ENCODE assay signal across 20 mouse cellular contexts in genomic region chr5:32085971-32086370, GRCm38 (mm10). TPM values are rescaled to one million over a fixed set of nuclear protein-coding genes. Genes with fewer than 3 reads are reported as not detected.
A peak's percentile ranks its signal among the peaks of the same experiment; 100 is the strongest.
DNase-seq lines count a peak whose midpoint lies in the region; ATAC-seq and TF ChIP-seq lines count a peak whose summit lies in the region.
"Had no signal": no experiment of that assay in that cellular context is flagged by ENCODE, and none has a peak within 500 bp of the region (broad histone marks: within the 10 kb centered on the region; RNA-seq: fewer than 3 reads in every experiment).

No protein-coding gene starts in this region.

- TF ChIP-seq RAD21 in CH12.LX (IDR thresholded peaks at IDR 0.05; ENCODE audit: low read depth, low read length), result no peak

- H3K9ac ChIP-seq in embryonic facial prominence, embryonic 15.5 days, result no peak overlapping the region
- no peak overlapping the region for H3K9ac ChIP-seq in CH12.LX (ENCODE audit: insufficient read depth, low read depth)
- H3K9ac ChIP-seq: embryonic facial prominence, embryonic 13.5 days; forebrain, embryonic 13.5 days; forebrain, embryonic 15.5 days; forebrain, postnatal 0 days had no signal

- no peak for TF ChIP-seq CTCF in CH12.LX (conservative IDR thresholded peaks at IDR 0.05 in 1 of 2, IDR thresholded peaks at IDR 0.05 in 1 of 2; ENCODE audit: low read depth in 2 of 2, low read length in 2 of 2)

- 0 out of 2 replicates have a peak overlapping the region, but pooled peaks have one; percentile 91 for H3K27ac ChIP-seq in embryonic facial prominence, embryonic 15.5 days (replicated peaks)
- no peak overlapping the region for H3K27ac ChIP-seq in embryonic facial prominence, embryonic 10.5 days (replicated peaks)
- no peak overlapping the region for H3K27ac ChIP-seq in CH12.LX (ENCODE audit: insufficient read depth, low read depth)
- H3K27ac ChIP-seq: forebrain, embryonic 13.5 days; forebrain, embryonic 15.5 days had no signal

- H3K9me3 ChIP-seq in embryonic facial prominence, embryonic 15.5 days (replicated peaks), result no peaks in the 10 kb centered on the region
- H3K9me3 ChIP-seq in embryonic facial prominence, embryonic 10.5 days, result no peaks in the 10 kb centered on the region
- H3K9me3 ChIP-seq in CH12.LX (replicated peaks; ENCODE audit: low read length), result no peaks in the 10 kb centered on the region
- H3K9me3 ChIP-seq: embryonic facial prominence, embryonic 13.5 days; forebrain, embryonic 13.5 days; forebrain, embryonic 15.5 days had no signal

- intact Hi-C loops in heart, postnatal 14 days (cut with DNase I), result no loop called here

- H3K27me3 ChIP-seq in embryonic facial prominence, embryonic 15.5 days, result no peaks in the 10 kb centered on the region
- H3K27me3 ChIP-seq in embryonic facial prominence, embryonic 10.5 days (replicated peaks; ENCODE audit: low read depth, poor library complexity, severe bottlenecking), result no peaks in the 10 kb centered on the region
- no peaks in the 10 kb centered on the region for H3K27me3 ChIP-seq in CH12.LX (replicated peaks)
- H3K27me3 ChIP-seq: embryonic facial prominence, embryonic 13.5 days; forebrain, embryonic 13.5 days; forebrain, embryonic 15.5 days had no signal

- H3K36me3 ChIP-seq in embryonic facial prominence, embryonic 15.5 days, result no peaks in the 10 kb centered on the region
- H3K36me3 ChIP-seq in embryonic facial prominence, embryonic 10.5 days (replicated peaks), result no peaks in the 10 kb centered on the region
- peaks cover 0 to 12% of the 10 kb centered on the region in 2 experiments for H3K36me3 ChIP-seq in CH12.LX (replicated peaks in 1 of 2; ENCODE audit: control insufficient read depth in 1 of 2, insufficient read depth in 1 of 2, low read length in 1 of 2)
- H3K36me3 ChIP-seq: embryonic facial prominence, embryonic 13.5 days; forebrain, embryonic 15.5 days had no signal

- no peak overlapping the region for H3K4me2 ChIP-seq in embryonic facial prominence, embryonic 15.5 days (replicated peaks)
- H3K4me2 ChIP-seq in CH12.LX (ENCODE audit: insufficient read depth, low read depth, poor library complexity, severe bottlenecking), result no peak overlapping the region
- H3K4me2 ChIP-seq: embryonic facial prominence, embryonic 13.5 days; forebrain, embryonic 13.5 days; forebrain, embryonic 15.5 days had no signal

- no peak for TF ChIP-seq POLR2A in CH12.LX (IDR thresholded peaks at IDR 0.05; ENCODE audit: low read depth, low read length)

- ATAC-seq in embryonic facial prominence, embryonic 15.5 days (ENCODE audit: insufficient number of reproducible peaks, low FRiP score, low TSS enrichment, low read depth), result no peak
- peak; percentile 17; the same call in 1 of the 2 replicates for ATAC-seq in megakaryocyte, adult 5-6 weeks (ENCODE audit: poor library complexity, severe bottlenecking)
- ATAC-seq: CD4-positive, CD25-positive, alpha-beta regulatory T cell, adult 4 months; forebrain, embryonic 13.5 days; forebrain, embryonic 15.5 days; forebrain, postnatal 0 days had no signal

- 88% methylated on average over 2 of the region's 2 CpGs for WGBS in embryonic facial prominence, embryonic 15.5 days
- WGBS in embryonic facial prominence, embryonic 10.5 days, result 91% methylated on average over 2 of the region's 2 CpGs

- H3K4me1 ChIP-seq in embryonic facial prominence, embryonic 15.5 days, result peaks cover 39% of the 10 kb centered on the region
- H3K4me1 ChIP-seq in embryonic facial prominence, embryonic 10.5 days, result peaks cover 7% of the 10 kb centered on the region
- peaks cover 12 to 31% of the 10 kb centered on the region in 2 experiments for H3K4me1 ChIP-seq in CH12.LX (ENCODE audit: control insufficient read depth in 1 of 2, insufficient read depth in 2 of 2)
- H3K4me1 ChIP-seq: forebrain, embryonic 15.5 days had no signal

- no peaks in the 10 kb centered on the region for H3K79me2 ChIP-seq in CH12.LX (replicated peaks; ENCODE audit: control insufficient read depth, extremely low read depth, insufficient read depth, poor library complexity, severe bottlenecking)

- dilution Hi-C loops in CH12.LX (cut with MboI; ENCODE audit: extremely low pct_ligation_motif_present, extremely low pct_unique_long_range_greater_than_20kb, low sequenced_read_pairs), result no loop called here

- in situ Hi-C loops in CH12.LX (cut with MboI; ENCODE audit: low pct_ligation_motif_present, low pct_unique_long_range_greater_than_20kb, low sequenced_read_pairs), result no loop called here

- no peak for DNase-seq in embryonic facial prominence, embryonic 10.5 days (ENCODE audit: low spot score)
- peak; percentile 91 for DNase-seq in heart, adult 11 months
- no peak for DNase-seq in heart, postnatal 14 days
- DNase-seq in CH12.LX (ENCODE audit: extremely low read depth), result peak; percentile 28
- DNase-seq in urinary bladder, postnatal 36 days (ENCODE audit: low spot score in 2 of 2), result no peak
- DNase-seq: adrenal gland, adult 2 months; adrenal gland, postnatal 10 days; adrenal gland, postnatal 25 days; B cell, adult 2 months; cerebellum, adult 11-12 months; cerebellum, adult 8-10 months; cerebellum, adult 9-11 months; cerebellum, postnatal 36 days; forebrain, postnatal 0 days had no signal

- H3K4me3 ChIP-seq in embryonic facial prominence, embryonic 15.5 days (replicated peaks), result no peak overlapping the region
- no peak overlapping the region for H3K4me3 ChIP-seq in embryonic facial prominence, embryonic 10.5 days
- H3K4me3 ChIP-seq in CH12.LX (replicated peaks in 1 of 3; ENCODE audit: low read depth in 2 of 3, low read length in 2 of 3, poor library complexity in 1 of 3), result no peak overlapping the region
- H3K4me3 ChIP-seq: embryonic facial prominence, embryonic 13.5 days; forebrain, embryonic 13.5 days; forebrain, embryonic 15.5 days had no signal

- TF ChIP-seq EP300 in CH12.LX (IDR thresholded peaks at IDR 0.05; ENCODE audit: low read length), result no peak

TF ChIP-seq in CH12.LX, 34 proteins besides CTCF, POLR2A, EP300 and RAD21:
- no peak for TF ChIP-seq KAT2A (IDR thresholded peaks at IDR 0.05; ENCODE audit: insufficient replicate concordance, low read length)
- no peak for TF ChIP-seq MEF2A (IDR thresholded peaks at IDR 0.05; ENCODE audit: borderline replicate concordance, low read depth, low read length)
- TF ChIP-seq CHD1 (IDR thresholded peaks at IDR 0.05; ENCODE audit: low read depth, low read length), result no peak
- TF ChIP-seq MAFK (IDR thresholded peaks at IDR 0.05; ENCODE audit: insufficient replicate concordance, low read length), result no peak
- TF ChIP-seq HCFC1 (IDR thresholded peaks at IDR 0.05; ENCODE audit: low read depth, low read length), result no peak
- no peak for TF ChIP-seq SMC3 (IDR thresholded peaks at IDR 0.05; ENCODE audit: low read depth, low read length)
- TF ChIP-seq RCOR1 (conservative IDR thresholded peaks at IDR 0.05; ENCODE audit: low read depth, low read length), result no peak
- TF ChIP-seq GABPA (IDR thresholded peaks at IDR 0.05; ENCODE audit: insufficient replicate concordance, low read depth, low read length), result no peak
- no peak for TF ChIP-seq CHD2 (IDR thresholded peaks at IDR 0.05; ENCODE audit: low read length)
- TF ChIP-seq USF2 (conservative IDR thresholded peaks at IDR 0.05; ENCODE audit: low read depth, low read length), result no peak
- no peak for TF ChIP-seq MAX (IDR thresholded peaks at IDR 0.05; ENCODE audit: low read length)
- TF ChIP-seq NRF1 (IDR thresholded peaks at IDR 0.05; ENCODE audit: low read depth, low read length), result no peak
- TF ChIP-seq ZC3H11A (IDR thresholded peaks at IDR 0.05; ENCODE audit: low read depth, low read length), result no peak
- no peak for TF ChIP-seq ZMIZ1 (IDR thresholded peaks at IDR 0.05; ENCODE audit: low read depth, low read length)
- TF ChIP-seq SIN3A (IDR thresholded peaks at IDR 0.05; ENCODE audit: low read length), result no peak
- TF ChIP-seq JUN (IDR thresholded peaks at IDR 0.05; ENCODE audit: insufficient read depth, low read depth, low read length), result no peak
- no peak for TF ChIP-seq USF1 (IDR thresholded peaks at IDR 0.05; ENCODE audit: low read depth, low read length)

RNA-seq across cellular contexts. Expression of gene Fosl2, which starts 49.6 kb away (rescaled TPM):
- 12.5 and 14.0 TPM in 2 replicates for polyA plus RNA-seq in embryonic facial prominence, embryonic 15.5 days (2015; fragmentation: Nextera tagmentation; extraction: Ambion mirVana)
- polyA plus RNA-seq in embryonic facial prominence, embryonic 10.5 days (2016; fragmentation: Nextera tagmentation; extraction: Ambion mirVana), result 0.50 and 0.67 TPM in 2 replicates
- 10 to 100 TPM; 32.4 to 36.3 TPM for total RNA-seq in heart, postnatal 14 days (2021)
- total RNA-seq in CH12.LX (2012; rRNA removed), result 0.17 and 0.59 TPM in 2 replicates
- 0.23 TPM in 2 replicates for total RNA-seq in CH12.LX (2014; rRNA removed)
- polyA plus RNA-seq in CH12.LX (2012; ENCODE audit: insufficient read length, low read depth), result 0.52 and 0.91 TPM in 2 replicates
- total RNA-seq in megakaryocyte, adult 5-6 weeks (2015), result 126 and 128 TPM in 2 replicates
- 66.3 and 84.1 TPM in 2 replicates for total RNA-seq in megakaryocyte, adult 5-6 weeks (2017)

Comparison
In these comparisons a context has a peak if more than half of its experiments do, and no peak if none do; other contexts are left out.
1. DNase-seq: peak in heart, adult 11 months (single experiment) and CH12.LX (single experiment); none in embryonic facial prominence, embryonic 10.5 days (single experiment), heart, postnatal 14 days (0 of 2) and urinary bladder, postnatal 36 days (0 of 2).
2. RNA of gene Fosl2, which starts 49.6 kb away (total RNA-seq): 66.3 to 128 TPM in megakaryocyte, adult 5-6 weeks and 32.4 to 36.3 TPM in heart, postnatal 14 days; 0.17 to 0.59 TPM in CH12.LX; every median in the first group is over 10 times any median in the second.